Mouse (Mus musculus): ENCODE results near the gene Apba2. TPM values are rescaled to one million over a fixed set of nuclear protein-coding genes. Genes with fewer than 3 reads are reported as not detected.

The Apba2 gene
- polyA plus RNA-seq, 1 experiment, result 2.3 TPM

GRCm38 (mm10) chr7:64586571-64586970 lies 85.1 kb downstream of the Apba2 start:
- DNase-seq (ENCODE audit: low spot score), result no peak

GRCm38 (mm10) chr7:64588636-64589389 lies 87.3 kb downstream of the Apba2 start:
- DNase-seq (ENCODE audit: low spot score), result no peak

GRCm38 (mm10) chr7:64595256-64595655 lies 93.8 kb downstream of the Apba2 start:
- no peak for DNase-seq (ENCODE audit: low spot score)

GRCm38 (mm10) chr7:64596652-64597051 lies 95.1 kb downstream of the Apba2 start:
- DNase-seq (ENCODE audit: low spot score), result no peak

- no peak for DNase-seq (ENCODE audit: low spot score)
Observed at GRCm38 (mm10) chr7:64609866-64610265, 108.4 kb downstream of the Apba2 start.

GRCm38 (mm10) chr7:64610875-64611274 lies 109.4 kb downstream of the Apba2 start:
- no peak for DNase-seq (ENCODE audit: low spot score)

GRCm38 (mm10) chr7:64619261-64619660 lies 117.8 kb downstream of the Apba2 start:
- DNase-seq (ENCODE audit: low spot score), result no peak

GRCm38 (mm10) chr7:64626494-64626893 lies 125.0 kb downstream of the Apba2 start:
- DNase-seq (ENCODE audit: low spot score), result no peak

GRCm38 (mm10) chr7:64627972-64628655 lies 126.6 kb downstream of the Apba2 start:
- no peak for DNase-seq (ENCODE audit: low spot score)

- no peak for DNase-seq (ENCODE audit: low spot score)
Observed at GRCm38 (mm10) chr7:64630697-64631096, 129.2 kb downstream of the Apba2 start.

- DNase-seq (ENCODE audit: low spot score), result no peak
Observed at GRCm38 (mm10) chr7:64631131-64631530, 129.6 kb downstream of the Apba2 start.

- no peak for DNase-seq (ENCODE audit: low spot score)
Observed at GRCm38 (mm10) chr7:64631781-64632351, 130.4 kb downstream of the Apba2 start.

- no peak for DNase-seq (ENCODE audit: low spot score)
Observed at GRCm38 (mm10) chr7:64633182-64633581, 131.7 kb downstream of the Apba2 start.

- DNase-seq (ENCODE audit: low spot score), result no peak
Observed at GRCm38 (mm10) chr7:64633916-64634315, 132.4 kb downstream of the Apba2 start.

- no peak for DNase-seq (ENCODE audit: low spot score)
Observed at GRCm38 (mm10) chr7:64634482-64634881, 133.0 kb downstream of the Apba2 start.

- DNase-seq (ENCODE audit: low spot score), result no peak
Observed at GRCm38 (mm10) chr7:64638922-64639321, 137.4 kb downstream of the Apba2 start.

- DNase-seq (ENCODE audit: low spot score), result no peak
Observed at GRCm38 (mm10) chr7:64640651-64641050, 139.1 kb downstream of the Apba2 start.

- no peak for DNase-seq (ENCODE audit: low spot score)
Observed at GRCm38 (mm10) chr7:64642903-64643302, 141.4 kb downstream of the Apba2 start.

GRCm38 (mm10) chr7:64645458-64645857 lies 144.0 kb downstream of the Apba2 start:
- no peak for DNase-seq (ENCODE audit: low spot score)

GRCm38 (mm10) chr7:64646046-64646445 lies 144.5 kb downstream of the Apba2 start:
- no peak for DNase-seq (ENCODE audit: low spot score)

GRCm38 (mm10) chr7:64648947-64649607 lies 147.6 kb downstream of the Apba2 start:
- DNase-seq (ENCODE audit: low spot score), result no peak

GRCm38 (mm10) chr7:64651963-64652362 lies 150.5 kb downstream of the Apba2 start:
- DNase-seq (ENCODE audit: low spot score), result no peak
